Mouse (Mus musculus) cerebellum, adult 2 months (tissue): Measurements from ENCODE around the gene Sphk1.

Experiments
- CTCF ChIP-seq: fragments of 200-500 bp; IDR thresholded peaks from 2 replicates; pipeline ENCODE4 v1.5.1; 2011; ENCODE audit warnings: low read depth, mild to moderate bottlenecking, control low read depth, low read length, moderate library complexity, borderline replicate concordance; ENCODE audit not compliant: insufficient read depth
- POLR2A ChIP-seq: fragments of 200-500 bp; IDR thresholded peaks from 2 replicates; pipeline ENCODE4 v1.6.1; 2011; ENCODE audit warnings: low read length, control low read depth, borderline replicate concordance; ENCODE audit not compliant: insufficient read depth

GRCm38 (mm10) chr11:116494474-116495174, 36.1 kb upstream of the Sphk1 start:
- TF ChIP-seq CTCF = no peak
- TF ChIP-seq POLR2A = no peak
